ENCODE assay signal across 33 mouse cellular contexts in the genomic region with DNA sequence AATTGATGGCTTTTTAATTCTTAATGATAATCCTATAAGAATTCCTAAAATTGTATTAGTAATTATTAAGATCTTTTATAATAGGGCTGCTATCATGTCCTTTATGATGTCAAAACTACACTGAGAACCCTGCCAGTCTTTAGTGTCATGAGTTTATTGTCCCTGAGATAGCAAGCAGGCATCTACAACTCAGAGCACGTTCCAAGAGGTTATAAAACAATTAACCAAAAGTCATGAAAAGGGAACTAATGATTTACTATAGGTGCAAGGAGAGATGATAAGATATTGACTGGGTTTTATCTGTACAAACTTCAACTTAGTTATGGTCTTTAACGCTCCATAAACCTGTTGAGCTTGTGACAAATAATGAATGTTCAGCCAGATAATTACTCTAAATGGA. TPM values are rescaled to one million over a fixed set of nuclear protein-coding genes. Genes with fewer than 3 reads are reported as not detected.
"Had no signal": no experiment of that assay in that cellular context is flagged by ENCODE, and none has a peak within 500 bp of the region (broad histone marks: within the 10 kb centered on the region; RNA-seq: fewer than 3 reads in every experiment).

No protein-coding gene starts in this region.

- DNase-seq: cerebellum, adult 9-10 months; cerebellum, adult 9-11 months; cerebellum, postnatal 36 days; embryo, embryonic 11 days; forebrain, postnatal 0 days; gastrocnemius, adult 2 months; gastrocnemius, postnatal 10 days; gastrocnemius, postnatal 14 days; gastrocnemius, postnatal 25 days; gastrocnemius, postnatal 36 days; heart, adult 18-20 months; heart, adult 2 months had no signal

- ATAC-seq: forebrain, embryonic 13.5 days; forebrain, embryonic 14.5 days; forebrain, embryonic 15.5 days; forebrain, embryonic 16.5 days; forebrain, postnatal 0 days had no signal

- H3K27ac ChIP-seq: embryonic facial prominence, embryonic 10.5 days; embryonic facial prominence, embryonic 12.5 days; embryonic facial prominence, embryonic 13.5 days; embryonic facial prominence, embryonic 15.5 days; forebrain, embryonic 10.5 days; forebrain, embryonic 12.5 days; forebrain, embryonic 13.5 days; forebrain, embryonic 15.5 days; gastrocnemius, adult 2 months; heart, adult 2 months had no signal

- H3K9me3 ChIP-seq: embryonic facial prominence, embryonic 12.5 days; embryonic facial prominence, embryonic 15.5 days; forebrain, embryonic 10.5 days; forebrain, embryonic 12.5 days; forebrain, embryonic 15.5 days had no signal

- H3K4me3 ChIP-seq: embryonic facial prominence, embryonic 10.5 days; embryonic facial prominence, embryonic 12.5 days; embryonic facial prominence, embryonic 13.5 days; embryonic facial prominence, embryonic 15.5 days; erythroblast, embryonic 14.5 days; forebrain, embryonic 10.5 days; forebrain, embryonic 12.5 days; forebrain, embryonic 13.5 days; forebrain, embryonic 15.5 days; gastrocnemius, adult 2 months; heart, adult 2 months had no signal

- H3K4me2 ChIP-seq: embryonic facial prominence, embryonic 12.5 days; embryonic facial prominence, embryonic 13.5 days; embryonic facial prominence, embryonic 15.5 days; forebrain, embryonic 12.5 days; forebrain, embryonic 13.5 days; forebrain, embryonic 15.5 days had no signal

- H3K36me3 ChIP-seq: embryonic facial prominence, embryonic 10.5 days; embryonic facial prominence, embryonic 12.5 days; embryonic facial prominence, embryonic 13.5 days; embryonic facial prominence, embryonic 15.5 days; forebrain, embryonic 10.5 days; forebrain, embryonic 12.5 days; forebrain, embryonic 15.5 days had no signal

- H3K4me1 ChIP-seq: embryonic facial prominence, embryonic 10.5 days; embryonic facial prominence, embryonic 12.5 days; embryonic facial prominence, embryonic 13.5 days; embryonic facial prominence, embryonic 15.5 days; forebrain, embryonic 12.5 days; forebrain, embryonic 13.5 days; forebrain, embryonic 15.5 days had no signal

- H3K9ac ChIP-seq: embryonic facial prominence, embryonic 12.5 days; embryonic facial prominence, embryonic 13.5 days; embryonic facial prominence, embryonic 15.5 days; forebrain, embryonic 12.5 days; forebrain, embryonic 13.5 days; forebrain, embryonic 15.5 days; forebrain, postnatal 0 days had no signal

RNA-seq across cellular contexts. Expression of gene Tex33, which starts 29.8 kb away (rescaled TPM):
- total RNA-seq: common myeloid progenitor, adult 5-6 weeks; forebrain, postnatal 0 days; gastrocnemius, adult 18-20 months; gastrocnemius, adult 2 months; gastrocnemius, adult 8-10 months; gastrocnemius, postnatal 10 days; gastrocnemius, postnatal 14 days; gastrocnemius, postnatal 25 days; gastrocnemius, postnatal 36 days; gastrocnemius, postnatal 4 days; granulocyte monocyte progenitor cell, adult 5-6 weeks; heart, adult 18-20 months; heart, adult 2 months; heart, adult 8-10 months had no signal
- polyA plus RNA-seq: cortical plate, adult 2 months; embryonic facial prominence, embryonic 10.5 days; embryonic facial prominence, embryonic 11.5 days; embryonic facial prominence, embryonic 12.5 days; embryonic facial prominence, embryonic 13.5 days; embryonic facial prominence, embryonic 14.5 days; erythroblast, embryonic 14.5 days; forebrain, embryonic 10.5 days; forebrain, embryonic 11.5 days; forebrain, embryonic 12.5 days; forebrain, embryonic 13.5 days; forebrain, embryonic 14.5 days; forebrain, embryonic 15.5 days; forebrain, embryonic 16.5 days; forebrain, postnatal 0 days had no signal
